Mouse (Mus musculus) ovary, adult 18-20 months (tissue): ENCODE results near the gene Sirt5.

ENCODE experiments used
- DNase-seq: peaks from one replicate; pipeline ENCODE4 v3.0.0; 2022; ENCODE audit warnings: low spot score, mixed read lengths

Gene Sirt5

GRCm38 (mm10) chr13:43364985-43365824 is at the start of gene Sirt5:
Sirt5 (plus strand) TSS chr13:43365496.
- peak; percentile 77 for DNase-seq

- no peak for DNase-seq
These were observed 47.9 kb upstream of the Sirt5 start for GRCm38 (mm10) chr13:43317411-43317810.

GRCm38 (mm10) chr13:43319396-43319795 is 45.9 kb upstream of the Sirt5 start:
- no peak for DNase-seq

GRCm38 (mm10) chr13:43321492-43321891 is 43.8 kb upstream of the Sirt5 start:
- no peak for DNase-seq

- DNase-seq = no peak
These were observed 39.9 kb upstream of the Sirt5 start for GRCm38 (mm10) chr13:43325427-43325826.

- DNase-seq = no peak
These were observed 33.4 kb upstream of the Sirt5 start for GRCm38 (mm10) chr13:43331721-43332444.

- DNase-seq = no peak
These were observed 32.7 kb upstream of the Sirt5 start for GRCm38 (mm10) chr13:43332591-43332990.

GRCm38 (mm10) chr13:43336425-43337221 is 28.7 kb upstream of the Sirt5 start:
- DNase-seq = peak; percentile 26

- no peak for DNase-seq
These were observed 27.3 kb upstream of the Sirt5 start for GRCm38 (mm10) chr13:43338001-43338400.

GRCm38 (mm10) chr13:43338632-43339031 is 26.7 kb upstream of the Sirt5 start:
- DNase-seq = no peak

GRCm38 (mm10) chr13:43346825-43347224 is 18.5 kb upstream of the Sirt5 start:
- DNase-seq = no peak

GRCm38 (mm10) chr13:43349376-43349775 is 15.9 kb upstream of the Sirt5 start:
- DNase-seq = peak; percentile 15

GRCm38 (mm10) chr13:43350489-43351169 is 14.7 kb upstream of the Sirt5 start:
- peak; percentile 24 for DNase-seq

GRCm38 (mm10) chr13:43353356-43353755 is 11.9 kb upstream of the Sirt5 start:
- DNase-seq = no peak

GRCm38 (mm10) chr13:43354362-43354761 is 10.9 kb upstream of the Sirt5 start:
- no peak for DNase-seq

GRCm38 (mm10) chr13:43356346-43357125 is 8.8 kb upstream of the Sirt5 start:
- no peak for DNase-seq

GRCm38 (mm10) chr13:43360534-43360933 is 4.8 kb upstream of the Sirt5 start:
- no peak for DNase-seq

- no peak for DNase-seq
These were observed 2.9 kb upstream of the Sirt5 start for GRCm38 (mm10) chr13:43362353-43362752.

GRCm38 (mm10) chr13:43365825-43366184 is 509 bp downstream of the Sirt5 start:
- no peak for DNase-seq

GRCm38 (mm10) chr13:43370063-43370462 is 4.8 kb downstream of the Sirt5 start:
- no peak for DNase-seq

GRCm38 (mm10) chr13:43372892-43373291 is 7.6 kb downstream of the Sirt5 start:
- no peak for DNase-seq
